Mouse (Mus musculus) activated CD4-positive, CD25-positive, alpha-beta regulatory T cell, adult 4 months (primary cell): ENCODE measurements around the gene Cdk13. TPM values are rescaled to one million over a fixed set of nuclear protein-coding genes. Genes with fewer than 3 reads are reported as not detected.

Experiments
- polyA plus RNA-seq, 2 experiments: library from polyadenylated mRNA; unstranded; fragments of 100-300 nt; shearing (Covaris generic); gene quantifications; one replicate each; pipeline ENCODE4 v1.2.1; 2017

Cdk13 gene
- polyA plus RNA-seq, 2 experiments from 2014 or later: 17.6 to 24.3 TPM

Other genes starting within 250 kb of the Cdk13 start
- gene Mplkip, start 109.9 kb downstream of the Cdk13 start, polyA plus RNA-seq: 10 to 100 TPM; 17.2 to 18.4 TPM
- under 1 TPM; 0.26 to 0.98 TPM for gene Sugct, start 109.5 kb downstream of the Cdk13 start, polyA plus RNA-seq
- 1 to 10 TPM; 3.7 to 5.1 TPM for gene Rala, start 139.1 kb upstream of the Cdk13 start, polyA plus RNA-seq
- 10 to 100 TPM; 13.1 to 17.5 TPM for gene Yae1d1, start 188.3 kb upstream of the Cdk13 start, polyA plus RNA-seq